Mouse (Mus musculus): ENCODE results near the gene Gmps.

Gene Gmps

GRCm38 (mm10) chr3:63975955-63976908, at the start of gene Gmps:
Gmps (plus strand) TSS chr3:63976106.
- in situ Hi-C loops (cut with MboI; ENCODE audit: unreplicated experiment in 2 of 2) = loop anchor here (10.0 to 25.0 kb wide), 3 partner anchors 859 to 1489 kb away; partner anchors contain the start of gene Vmn2r7 (in 1 of the 2)

GRCm38 (mm10) chr3:63928878-63929859, 46.7 kb upstream of the Gmps start, which contains the start of gene E130311K13Rik:
E130311K13Rik (minus strand) TSS chr3:63929472.
- in situ Hi-C loops (cut with MboI; ENCODE audit: unreplicated experiment in 2 of 2) = loop anchor here (5.0 to 10.0 kb wide), 4 partner anchors 37 to 372 kb away; no protein-coding TSS in a partner anchor

- in situ Hi-C loops (cut with MboI; ENCODE audit: unreplicated experiment in 2 of 2) = no loop called here
Observed at GRCm38 (mm10) chr3:63938928-63939327, 37.0 kb upstream of the Gmps start.

GRCm38 (mm10) chr3:63941204-63941850, 34.6 kb upstream of the Gmps start:
- in situ Hi-C loops (cut with MboI; ENCODE audit: unreplicated experiment in 2 of 2) = no loop called here

GRCm38 (mm10) chr3:63949837-63950236, 26.1 kb upstream of the Gmps start:
- in situ Hi-C loops (cut with MboI; ENCODE audit: unreplicated experiment in 2 of 2) = loop anchor here in 1 of 2 experiments (25.0 kb wide), 2 partner anchors 1412 to 1587 kb away; partner anchors contain the start of gene Tiparp

GRCm38 (mm10) chr3:63963421-63964099, 12.3 kb upstream of the Gmps start:
- in situ Hi-C loops (cut with MboI; ENCODE audit: unreplicated experiment in 2 of 2) = loop anchor here (10.0 to 25.0 kb wide), 4 partner anchors 1399 to 1991 kb away; partner anchors contain the start of genes Ccnl1 (in 1 of the 2) and Tiparp (in 1 of the 2)

GRCm38 (mm10) chr3:63964100-63964921, 11.6 kb upstream of the Gmps start, which contains the start of gene Slc33a1:
Slc33a1 (minus strand) TSS chr3:63964768.
- in situ Hi-C loops (cut with MboI; ENCODE audit: unreplicated experiment in 2 of 2) = loop anchor here (10.0 to 25.0 kb wide), 4 partner anchors 1398 to 1990 kb away; partner anchors contain the start of genes Ccnl1 (in 1 of the 2) and Tiparp (in 1 of the 2)

- in situ Hi-C loops (cut with MboI; ENCODE audit: unreplicated experiment in 2 of 2) = loop anchor here (10.0 to 25.0 kb wide), 4 partner anchors 1397 to 1990 kb away; partner anchors contain the start of genes Ccnl1 (in 1 of the 2) and Tiparp (in 1 of the 2)
Observed at GRCm38 (mm10) chr3:63964922-63965249, 11.0 kb upstream of the Gmps start.

GRCm38 (mm10) chr3:63965929-63966328, 10.0 kb upstream of the Gmps start:
- in situ Hi-C loops (cut with MboI; ENCODE audit: unreplicated experiment in 2 of 2) = loop anchor here (10.0 to 25.0 kb wide), 4 partner anchors 1396 to 1989 kb away; partner anchors contain the start of genes Ccnl1 (in 1 of the 2) and Tiparp (in 1 of the 2)

- in situ Hi-C loops (cut with MboI; ENCODE audit: unreplicated experiment in 2 of 2) = loop anchor here (10.0 to 25.0 kb wide), 3 partner anchors 857 to 1491 kb away; partner anchors contain the start of gene Vmn2r7 (in 1 of the 2)
Observed at GRCm38 (mm10) chr3:63977895-63978294, 2.0 kb downstream of the Gmps start.

- in situ Hi-C loops (cut with MboI; ENCODE audit: unreplicated experiment in 2 of 2) = loop anchor here in 1 of 2 experiments (25.0 kb wide), 1 partner anchor 1499 kb away; no protein-coding TSS in a partner anchor
Observed at GRCm38 (mm10) chr3:63986656-63987055, 10.8 kb downstream of the Gmps start.

- in situ Hi-C loops (cut with MboI; ENCODE audit: unreplicated experiment in 2 of 2) = loop anchor here in 1 of 2 experiments (25.0 kb wide), 1 partner anchor 1502 kb away; no protein-coding TSS in a partner anchor
Observed at GRCm38 (mm10) chr3:63988722-63989440, 13.0 kb downstream of the Gmps start.

- in situ Hi-C loops (cut with MboI; ENCODE audit: unreplicated experiment in 2 of 2) = no loop called here
Observed at GRCm38 (mm10) chr3:64021436-64021835, 45.5 kb downstream of the Gmps start.

- in situ Hi-C loops (cut with MboI; ENCODE audit: unreplicated experiment in 2 of 2) = no loop called here
Observed at GRCm38 (mm10) chr3:64021867-64022266, 46.0 kb downstream of the Gmps start.

GRCm38 (mm10) chr3:64029846-64030245, 53.9 kb downstream of the Gmps start:
- in situ Hi-C loops (cut with MboI; ENCODE audit: unreplicated experiment in 2 of 2) = loop anchor here in 1 of 2 experiments (10.0 kb wide), 1 partner anchor 1895 kb away; no protein-coding TSS in a partner anchor

- in situ Hi-C loops (cut with MboI; ENCODE audit: unreplicated experiment in 2 of 2) = loop anchor here in 1 of 2 experiments (10.0 kb wide), 1 partner anchor 1887 kb away; no protein-coding TSS in a partner anchor
Observed at GRCm38 (mm10) chr3:64038136-64038841, 62.4 kb downstream of the Gmps start.
